Mouse (Mus musculus): ENCODE data around the gene Laptm5. TPM values are rescaled to one million over a fixed set of nuclear protein-coding genes. Genes with fewer than 3 reads are reported as not detected.
A peak's percentile ranks its signal among the peaks of the same experiment; 100 is the strongest.

The Laptm5 gene
- total and polyA plus RNA-seq, 2 experiments from 2014 or later: 25.5 to 34.3 TPM

GRCm38 (mm10) chr4:130883820-130884533 is 28.9 kb upstream of the Laptm5 start:
- H3K27ac ChIP-seq (ENCODE audit: low read depth, low read length): no peak overlapping the region
- ATAC-seq (0 out of 2 replicates have a peak, but pooled peaks have one; percentile 16), DNase-seq (no peak)
- no peak overlapping the region for H3K4me2 ChIP-seq (ENCODE audit: low read depth)
- WGBS: 27% methylated on average over 13 of the region's 13 CpGs
- no peak overlapping the region for H3K9ac ChIP-seq
- H3K4me1 ChIP-seq (ENCODE audit: insufficient read depth): no peaks in the 10 kb centered on the region
- H3K9me3 ChIP-seq (ENCODE audit: low read length): no peaks in the 10 kb centered on the region
- no peaks in the 10 kb centered on the region for H3K27me3 ChIP-seq (ENCODE audit: insufficient read depth, low read length)
- no peaks in the 10 kb centered on the region for H3K36me3 ChIP-seq (ENCODE audit: insufficient read depth)
- TF ChIP-seq CTCF (IDR thresholded peaks at IDR 0.05; ENCODE audit: low read depth): no peak
- no peak overlapping the region for H3K4me3 ChIP-seq (ENCODE audit: low read depth, low read length)

- WGBS: 56% methylated on average over 11 of the region's 11 CpGs
- no peak for DNase-seq
Observed at GRCm38 (mm10) chr4:130887148-130887745, 25.7 kb upstream of the Laptm5 start.

GRCm38 (mm10) chr4:130889777-130890510 is 23.0 kb upstream of the Laptm5 start:
- WGBS: 65% methylated on average over 10 of the region's 11 CpGs
- ATAC-seq (no peak), DNase-seq (no peak)
- H3K4me3 ChIP-seq (ENCODE audit: low read depth, low read length): no peak overlapping the region
- H3K36me3 ChIP-seq (ENCODE audit: insufficient read depth): no peaks in the 10 kb centered on the region
- H3K9me3 ChIP-seq (ENCODE audit: low read length): no peaks in the 10 kb centered on the region
- H3K27ac ChIP-seq (ENCODE audit: low read depth, low read length): no peak overlapping the region
- no peaks in the 10 kb centered on the region for H3K27me3 ChIP-seq (ENCODE audit: insufficient read depth, low read length)
- H3K4me1 ChIP-seq (ENCODE audit: insufficient read depth): no peaks in the 10 kb centered on the region
- TF ChIP-seq CTCF (IDR thresholded peaks at IDR 0.05; ENCODE audit: low read depth): no peak
- no peak overlapping the region for H3K4me2 ChIP-seq (ENCODE audit: low read depth)
- no peak overlapping the region for H3K9ac ChIP-seq

More at GRCm38 (mm10) chr4:130887148-130887745, 25.7 kb upstream of the Laptm5 start:
- Histone ChIP-seq H3K4me2 (ENCODE audit: low read depth) (no peak overlapping the region), H3K4me3 (ENCODE audit: low read depth, low read length) (no peak overlapping the region), H3K27ac (ENCODE audit: low read depth, low read length) (no peak overlapping the region), H3K27me3 (ENCODE audit: insufficient read depth, low read length) (no peaks in the 10 kb centered on the region), H3K4me1 (ENCODE audit: insufficient read depth) (no peaks in the 10 kb centered on the region), H3K9me3 (ENCODE audit: low read length) (no peaks in the 10 kb centered on the region), H3K36me3 (ENCODE audit: insufficient read depth) (no peaks in the 10 kb centered on the region), H3K9ac (no peak overlapping the region)
- ATAC-seq: no peak
- no peak for TF ChIP-seq CTCF (IDR thresholded peaks at IDR 0.05; ENCODE audit: low read depth)

GRCm38 (mm10) chr4:130890511-130890840 is 22.4 kb upstream of the Laptm5 start:
- no peak for ATAC-seq
- no peaks in the 10 kb centered on the region for H3K4me1 ChIP-seq (ENCODE audit: insufficient read depth)
- TF ChIP-seq CTCF (IDR thresholded peaks at IDR 0.05; ENCODE audit: low read depth): no peak

GRCm38 (mm10) chr4:130892001-130892587 is 20.8 kb upstream of the Laptm5 start:
- H3K27ac ChIP-seq (ENCODE audit: low read depth, low read length): no peak overlapping the region
- H3K4me2 ChIP-seq (ENCODE audit: low read depth): no peak overlapping the region
- ATAC-seq (peak; percentile 51; the same call in 1 of the 2 replicates), DNase-seq (peak; percentile 88)
- no peak overlapping the region for H3K4me3 ChIP-seq (ENCODE audit: low read depth, low read length)
- H3K9me3 ChIP-seq (ENCODE audit: low read length): no peaks in the 10 kb centered on the region
- H3K36me3 ChIP-seq (ENCODE audit: insufficient read depth): no peaks in the 10 kb centered on the region
- WGBS: 43% methylated on average over 17 of the region's 17 CpGs
- H3K9ac ChIP-seq: no peak overlapping the region
- no peaks in the 10 kb centered on the region for H3K4me1 ChIP-seq (ENCODE audit: insufficient read depth)
- no peaks in the 10 kb centered on the region for H3K27me3 ChIP-seq (ENCODE audit: insufficient read depth, low read length)
- TF ChIP-seq CTCF (IDR thresholded peaks at IDR 0.05; ENCODE audit: low read depth): peak; percentile 94

More at GRCm38 (mm10) chr4:130890511-130890840, 22.4 kb upstream of the Laptm5 start:
- H3K4me3 ChIP-seq (ENCODE audit: low read depth, low read length): no peak overlapping the region
- H3K27ac ChIP-seq (ENCODE audit: low read depth, low read length): no peak overlapping the region
- DNase-seq: no peak
- no peaks in the 10 kb centered on the region for H3K9me3 ChIP-seq (ENCODE audit: low read length)
- H3K36me3 ChIP-seq (ENCODE audit: insufficient read depth): no peaks in the 10 kb centered on the region
- H3K4me2 ChIP-seq (ENCODE audit: low read depth): no peak overlapping the region
- no peaks in the 10 kb centered on the region for H3K27me3 ChIP-seq (ENCODE audit: insufficient read depth, low read length)
- no peak overlapping the region for H3K9ac ChIP-seq

GRCm38 (mm10) chr4:130893688-130894087 is 19.2 kb upstream of the Laptm5 start:
- Histone ChIP-seq H3K27ac (ENCODE audit: low read depth, low read length) (no peak overlapping the region), H3K4me3 (ENCODE audit: low read depth, low read length) (no peak overlapping the region), H3K4me1 (ENCODE audit: insufficient read depth) (no peaks in the 10 kb centered on the region), H3K9ac (no peak overlapping the region), H3K27me3 (ENCODE audit: insufficient read depth, low read length) (no peaks in the 10 kb centered on the region), H3K4me2 (ENCODE audit: low read depth) (no peak overlapping the region), H3K36me3 (ENCODE audit: insufficient read depth) (no peaks in the 10 kb centered on the region), H3K9me3 (ENCODE audit: low read length) (no peaks in the 10 kb centered on the region)
- no peak for ATAC-seq
- DNase-seq: no peak
- WGBS: 68% methylated on average over 5 of the region's 5 CpGs
- TF ChIP-seq CTCF (IDR thresholded peaks at IDR 0.05; ENCODE audit: low read depth): peak; percentile 38

Measured in forebrain, postnatal 0 days (tissue).